Mouse (Mus musculus): ENCODE measurements around the gene Emc9. TPM values are rescaled to one million over a fixed set of nuclear protein-coding genes. Genes with fewer than 3 reads are reported as not detected.

The Emc9 gene
- polyA plus RNA-seq, 1 experiment = 18.5 TPM

DNA sequence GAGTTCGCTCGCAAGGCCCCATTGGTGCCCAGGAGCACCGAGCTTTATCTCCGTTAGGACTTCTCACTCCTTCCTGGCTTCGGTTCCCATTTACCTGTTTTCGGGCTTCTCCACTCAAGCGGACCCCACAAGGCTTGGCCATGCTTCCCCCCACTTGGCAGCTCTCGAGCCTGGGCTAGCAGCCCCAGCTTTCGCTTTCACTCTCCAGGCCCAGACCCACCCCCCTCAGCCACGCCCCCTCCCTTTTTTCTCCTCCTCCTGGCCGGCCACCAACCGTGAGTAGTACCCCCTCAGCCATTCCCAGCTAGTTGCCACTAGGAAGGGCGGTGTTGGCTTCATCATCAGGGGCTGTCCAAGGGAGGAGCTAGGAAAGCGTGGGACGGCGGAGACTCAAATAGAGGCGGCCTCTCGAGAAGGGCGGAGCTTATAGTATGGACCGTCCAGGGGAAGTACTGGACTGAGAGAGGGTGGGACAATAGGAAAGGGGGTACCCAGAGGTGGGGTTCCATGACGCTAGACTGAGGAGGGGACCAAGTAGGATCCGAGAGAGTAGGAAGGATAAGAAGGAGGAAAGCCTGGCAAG, 5.7 kb upstream of the Emc9 start, which contains the start of gene Psme2:
Gene Psme2 (minus strand): TSS at position 366 of the 583 bp plus-strand sequence.
- peak within 1 kb of the TSS; percentile 87 for H3K4me2 ChIP-seq (ENCODE audit: low read depth)
- peaks cover 1% of the 10 kb centered on the region for H3K36me3 ChIP-seq (ENCODE audit: control insufficient read depth, insufficient read depth)
- peaks cover 18% of the 10 kb centered on the region for H3K79me2 ChIP-seq (ENCODE audit: control insufficient read depth, insufficient read depth)
- peak within 1 kb of the TSS; percentile 46 for H3ac ChIP-seq (ENCODE audit: control insufficient read depth, insufficient read length)
- H3K27me3 ChIP-seq (ENCODE audit: control insufficient read depth, insufficient read depth, insufficient read length) = no peaks in the 10 kb centered on the region
- TF ChIP-seq MYOD1 (IDR thresholded peaks at IDR 0.05; ENCODE audit: control insufficient read depth in 1 of 3, insufficient read length in 2 of 3, low read depth in 2 of 3) (no peak), CEBPB (IDR thresholded peaks at IDR 0.05; ENCODE audit: insufficient read depth, poor library complexity, severe bottlenecking) (no peak), E2F4 (IDR thresholded peaks at IDR 0.05; ENCODE audit: insufficient read depth) (no peak), POLR2A (IDR thresholded peaks at IDR 0.05; ENCODE audit: insufficient read length, low read depth) (no peak), MAX (IDR thresholded peaks at IDR 0.05; ENCODE audit: low read depth) (no peak), MYOG (IDR thresholded peaks at IDR 0.05; ENCODE audit: control insufficient read depth in 1 of 3, insufficient read depth in 1 of 3, insufficient read length in 2 of 3, low read depth in 2 of 3) (no peak), SRF (IDR thresholded peaks at IDR 0.05; ENCODE audit: control insufficient read depth, insufficient read length, low read depth) (no peak), POLR2AphosphoS2 (IDR thresholded peaks at IDR 0.05; ENCODE audit: insufficient read length, low read depth) (no peak), REST (IDR thresholded peaks at IDR 0.05; ENCODE audit: insufficient read depth, insufficient read length) (no peak), USF1 (IDR thresholded peaks at IDR 0.05; ENCODE audit: low read depth) (no peak), TCF12 (IDR thresholded peaks at IDR 0.05; ENCODE audit: insufficient read depth, poor library complexity, severe bottlenecking) (no peak), TCF3 (IDR thresholded peaks at IDR 0.05; ENCODE audit: insufficient read length, low read depth) (no peak)
- peak within 1 kb of the TSS; percentile 89 for H3K4me3 ChIP-seq

DNA sequence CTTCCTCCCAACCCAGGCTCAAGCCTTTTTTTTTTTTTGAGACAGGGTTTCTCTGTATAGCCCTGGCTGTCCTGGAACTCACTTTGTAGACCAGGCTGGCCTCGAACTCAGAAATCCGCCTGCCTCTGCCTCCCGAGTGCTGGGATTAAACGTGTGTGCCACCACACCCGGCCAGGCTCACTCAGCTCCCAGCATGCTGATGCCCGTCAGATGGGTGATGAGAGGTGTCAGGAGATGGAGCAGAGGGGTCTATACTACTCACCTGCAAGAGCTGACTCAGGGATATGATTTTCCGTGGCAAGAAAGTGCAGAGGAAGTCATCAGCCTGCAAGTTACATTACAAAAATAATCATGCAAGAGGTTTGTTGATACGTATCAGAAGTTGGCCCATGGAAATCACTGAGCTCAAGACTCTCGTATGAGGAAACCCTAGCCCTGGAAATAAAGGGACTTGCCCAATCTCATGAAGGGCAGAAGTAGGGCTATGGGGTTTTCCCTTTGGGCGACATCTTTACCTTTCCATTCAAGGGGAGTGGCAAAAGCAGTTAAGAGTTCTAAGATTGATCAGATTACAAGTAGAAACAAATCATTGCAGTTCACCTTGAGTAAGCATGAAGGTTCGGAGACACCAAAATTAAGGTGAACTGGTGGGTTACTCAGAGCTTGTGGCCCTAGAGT, 4.8 kb upstream of the Emc9 start:
- H3K36me3 ChIP-seq (ENCODE audit: control insufficient read depth, insufficient read depth) = no peaks in the 10 kb centered on the region
- peak overlapping the region; percentile 89 for H3K4me3 ChIP-seq
- H3ac ChIP-seq (ENCODE audit: control insufficient read depth, insufficient read length) = peak overlapping the region; percentile 46
- peak overlapping the region; percentile 87 for H3K4me2 ChIP-seq (ENCODE audit: low read depth)
- no peaks in the 10 kb centered on the region for H3K27me3 ChIP-seq (ENCODE audit: control insufficient read depth, insufficient read depth, insufficient read length)
- no peak for TF ChIP-seq MYOG (IDR thresholded peaks at IDR 0.05; ENCODE audit: control insufficient read depth in 1 of 3, insufficient read depth in 1 of 3, insufficient read length in 2 of 3, low read depth in 2 of 3)
- TF ChIP-seq TCF3 (IDR thresholded peaks at IDR 0.05; ENCODE audit: insufficient read length, low read depth) = no peak
- TF ChIP-seq POLR2AphosphoS2 (IDR thresholded peaks at IDR 0.05; ENCODE audit: insufficient read length, low read depth) = no peak
- TF ChIP-seq TCF12 (IDR thresholded peaks at IDR 0.05; ENCODE audit: insufficient read depth, poor library complexity, severe bottlenecking) = no peak
- TF ChIP-seq MYOD1 (IDR thresholded peaks at IDR 0.05; ENCODE audit: control insufficient read depth in 1 of 3, insufficient read length in 2 of 3, low read depth in 2 of 3) = no peak
- TF ChIP-seq POLR2A (IDR thresholded peaks at IDR 0.05; ENCODE audit: insufficient read length, low read depth) = no peak
- no peak for TF ChIP-seq E2F4 (IDR thresholded peaks at IDR 0.05; ENCODE audit: insufficient read depth)
- TF ChIP-seq USF1 (IDR thresholded peaks at IDR 0.05; ENCODE audit: low read depth) = no peak
- TF ChIP-seq MAX (IDR thresholded peaks at IDR 0.05; ENCODE audit: low read depth) = no peak
- TF ChIP-seq REST (IDR thresholded peaks at IDR 0.05; ENCODE audit: insufficient read depth, insufficient read length) = no peak
- no peak for TF ChIP-seq SRF (IDR thresholded peaks at IDR 0.05; ENCODE audit: control insufficient read depth, insufficient read length, low read depth)
- peaks cover 18% of the 10 kb centered on the region for H3K79me2 ChIP-seq (ENCODE audit: control insufficient read depth, insufficient read depth)

DNA sequence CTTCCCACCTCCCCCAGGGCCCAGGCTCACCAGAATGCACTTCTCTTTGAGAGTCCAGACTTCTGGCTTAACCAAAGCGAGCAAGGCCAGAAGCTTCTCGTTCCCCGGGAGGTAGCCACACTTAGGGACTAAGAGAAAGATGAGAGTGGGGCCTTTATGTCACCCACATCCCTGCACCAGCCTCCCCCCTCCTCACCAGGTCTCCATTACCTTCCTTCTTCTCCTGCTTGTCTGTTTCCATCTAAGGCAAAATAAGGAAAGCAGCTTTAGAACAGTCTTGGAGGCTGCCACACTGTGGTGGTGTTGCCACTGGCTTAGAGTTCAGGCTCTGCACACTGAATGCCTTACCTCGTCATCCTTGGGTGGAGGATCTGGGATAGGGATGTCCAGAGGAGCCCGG, 4.2 kb upstream of the Emc9 start:
- Histone ChIP-seq H3K4me3 (no peak overlapping the region), H3K36me3 (ENCODE audit: control insufficient read depth, insufficient read depth) (no peaks in the 10 kb centered on the region), H3K79me2 (ENCODE audit: control insufficient read depth, insufficient read depth) (peaks cover 18% of the 10 kb centered on the region), H3ac (ENCODE audit: control insufficient read depth, insufficient read length) (no peak overlapping the region), H3K4me2 (ENCODE audit: low read depth) (no peak overlapping the region), H3K27me3 (ENCODE audit: control insufficient read depth, insufficient read depth, insufficient read length) (no peaks in the 10 kb centered on the region)
- TF ChIP-seq MYOG (IDR thresholded peaks at IDR 0.05; ENCODE audit: control insufficient read depth in 1 of 3, insufficient read depth in 1 of 3, insufficient read length in 2 of 3, low read depth in 2 of 3) (no peak), E2F4 (IDR thresholded peaks at IDR 0.05; ENCODE audit: insufficient read depth) (no peak), USF1 (IDR thresholded peaks at IDR 0.05; ENCODE audit: low read depth) (no peak), TCF12 (IDR thresholded peaks at IDR 0.05; ENCODE audit: insufficient read depth, poor library complexity, severe bottlenecking) (no peak), POLR2AphosphoS2 (IDR thresholded peaks at IDR 0.05; ENCODE audit: insufficient read length, low read depth) (no peak), MAX (IDR thresholded peaks at IDR 0.05; ENCODE audit: low read depth) (no peak), CEBPB (IDR thresholded peaks at IDR 0.05; ENCODE audit: insufficient read depth, poor library complexity, severe bottlenecking) (no peak), REST (IDR thresholded peaks at IDR 0.05; ENCODE audit: insufficient read depth, insufficient read length) (no peak), SRF (IDR thresholded peaks at IDR 0.05; ENCODE audit: control insufficient read depth, insufficient read length, low read depth) (no peak), TCF3 (IDR thresholded peaks at IDR 0.05; ENCODE audit: insufficient read length, low read depth) (no peak)

DNA sequence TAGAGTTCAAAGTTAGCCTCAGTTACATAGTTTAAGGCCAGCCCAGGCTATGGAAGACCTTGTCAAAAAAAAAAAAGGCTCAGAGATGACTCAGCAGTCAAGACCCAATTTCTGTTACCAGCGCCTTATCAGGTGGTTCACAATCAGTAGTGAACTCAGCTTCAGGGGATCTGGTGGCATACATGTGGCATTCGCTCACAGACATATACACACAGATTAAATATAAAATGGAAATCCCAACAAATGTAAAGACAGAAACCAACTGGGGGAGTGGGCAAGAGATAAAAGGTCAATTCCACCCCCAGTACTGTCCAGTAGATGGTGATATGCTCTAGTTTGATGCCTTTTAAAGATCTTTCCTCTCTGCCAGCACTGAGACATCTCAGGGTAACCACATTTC, 1.0 kb upstream of the Emc9 start:
- H3K4me3 ChIP-seq = no peak overlapping the region
- TF ChIP-seq TCF12 (IDR thresholded peaks at IDR 0.05; ENCODE audit: insufficient read depth, poor library complexity, severe bottlenecking) = no peak
- no peak for TF ChIP-seq MAX (IDR thresholded peaks at IDR 0.05; ENCODE audit: low read depth)
- TF ChIP-seq USF1 (IDR thresholded peaks at IDR 0.05; ENCODE audit: low read depth) = no peak
- no peak for TF ChIP-seq MYOD1 (IDR thresholded peaks at IDR 0.05; ENCODE audit: control insufficient read depth in 1 of 3, insufficient read length in 2 of 3, low read depth in 2 of 3)
- no peak for TF ChIP-seq SRF (IDR thresholded peaks at IDR 0.05; ENCODE audit: control insufficient read depth, insufficient read length, low read depth)
- no peak for TF ChIP-seq CEBPB (IDR thresholded peaks at IDR 0.05; ENCODE audit: insufficient read depth, poor library complexity, severe bottlenecking)
- TF ChIP-seq POLR2AphosphoS2 (IDR thresholded peaks at IDR 0.05; ENCODE audit: insufficient read length, low read depth) = no peak
- no peak for TF ChIP-seq E2F4 (IDR thresholded peaks at IDR 0.05; ENCODE audit: insufficient read depth)
- TF ChIP-seq MYOG (IDR thresholded peaks at IDR 0.05; ENCODE audit: control insufficient read depth in 1 of 3, insufficient read depth in 1 of 3, insufficient read length in 2 of 3, low read depth in 2 of 3) = no peak
- TF ChIP-seq POLR2A (IDR thresholded peaks at IDR 0.05; ENCODE audit: insufficient read length, low read depth) = no peak
- no peak for TF ChIP-seq REST (IDR thresholded peaks at IDR 0.05; ENCODE audit: insufficient read depth, insufficient read length)
- TF ChIP-seq TCF3 (IDR thresholded peaks at IDR 0.05; ENCODE audit: insufficient read length, low read depth) = no peak
- H3K36me3 ChIP-seq (ENCODE audit: control insufficient read depth, insufficient read depth) = no peaks in the 10 kb centered on the region
- H3K79me2 ChIP-seq (ENCODE audit: control insufficient read depth, insufficient read depth) = no peaks in the 10 kb centered on the region
- no peak overlapping the region for H3K4me2 ChIP-seq (ENCODE audit: low read depth)
- H3K27me3 ChIP-seq (ENCODE audit: control insufficient read depth, insufficient read depth, insufficient read length) = no peaks in the 10 kb centered on the region
- H3ac ChIP-seq (ENCODE audit: control insufficient read depth, insufficient read length) = no peak overlapping the region

All from myocyte (in vitro differentiated cells).